Mouse (Mus musculus): ENCODE data around the gene Dydc2. TPM values are rescaled to one million over a fixed set of nuclear protein-coding genes. Genes with fewer than 3 reads are reported as not detected.

Gene Dydc2
- total RNA-seq, 4 experiments from 2014 or later = not detected

DNA sequence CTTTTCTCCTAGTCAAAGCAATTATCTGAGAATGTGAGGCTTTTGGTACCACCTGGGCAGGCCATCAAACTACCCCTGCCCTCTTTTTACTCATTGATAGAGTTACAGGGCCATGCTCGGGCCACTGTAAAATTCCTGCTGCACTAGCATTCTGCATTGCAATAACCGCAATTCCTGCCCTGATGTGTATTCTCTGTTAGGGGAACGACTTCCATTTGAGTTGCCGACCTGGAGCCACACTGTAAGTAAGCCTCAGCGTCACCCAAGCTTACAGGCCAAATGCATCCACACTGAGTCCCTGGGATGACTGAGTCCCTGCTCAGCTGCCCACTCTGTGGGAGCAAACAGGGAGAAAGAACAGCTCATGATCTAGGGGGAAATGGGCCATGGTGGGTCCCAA, 67.4 kb downstream of the Dydc2 start:
- no peak for DNase-seq (ENCODE audit: low spot score in 2 of 2)

DNA sequence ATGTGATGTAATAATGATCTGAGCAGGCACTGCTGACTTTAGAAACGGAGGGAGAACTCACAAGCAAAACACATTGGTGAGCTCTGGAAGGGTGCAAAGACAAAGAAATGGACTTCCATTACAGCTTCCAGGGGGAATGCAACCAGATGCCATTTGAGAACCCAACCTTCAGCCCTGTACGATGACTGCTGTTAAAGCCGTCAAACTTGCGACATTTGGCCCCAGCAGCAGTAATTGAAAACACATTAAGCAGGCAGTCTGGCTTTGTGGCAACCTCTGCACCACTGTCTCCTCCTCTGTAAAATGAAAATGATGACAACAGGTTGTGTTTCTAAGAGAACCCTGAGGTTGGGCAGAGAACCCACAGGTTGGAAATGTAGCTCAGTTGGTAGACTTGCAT, 68.2 kb downstream of the Dydc2 start:
- no peak for DNase-seq (ENCODE audit: low spot score in 2 of 2)

DNA sequence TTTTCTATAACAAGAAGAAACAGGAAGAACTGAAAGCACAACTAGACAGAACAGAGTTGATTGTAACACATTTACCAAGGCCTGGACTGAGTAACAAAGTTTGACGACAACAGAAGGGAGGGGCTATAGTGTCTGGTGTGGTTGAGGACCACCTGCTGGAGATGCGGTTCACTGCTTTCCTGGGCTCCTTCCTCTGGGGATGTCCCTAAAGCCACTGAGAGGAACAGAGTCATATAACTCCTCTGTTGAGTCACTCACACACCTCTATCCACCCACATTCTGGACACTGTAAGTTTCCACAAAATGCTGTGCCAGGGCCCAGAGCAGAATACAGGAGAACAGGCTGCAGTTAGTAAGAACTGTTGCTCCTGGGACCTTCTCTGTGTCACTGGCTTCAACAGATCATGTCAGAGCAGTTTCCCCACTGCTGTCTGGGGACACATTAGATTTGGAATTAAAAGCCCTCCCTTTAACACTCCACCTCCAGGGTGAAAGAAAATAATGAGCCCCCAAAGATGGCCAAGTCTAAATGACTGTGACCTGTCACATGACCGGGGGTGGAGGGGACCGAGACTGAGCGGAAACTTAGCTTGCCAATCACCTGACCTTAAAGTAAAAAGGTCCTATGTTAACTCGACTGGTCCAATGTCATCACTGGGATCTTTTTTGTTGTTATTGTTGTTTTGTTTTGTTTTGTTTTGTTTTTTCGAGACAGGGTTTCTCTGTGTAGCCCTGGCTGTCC, 68.9 kb downstream of the Dydc2 start:
- DNase-seq (ENCODE audit: low spot score in 2 of 2) = no peak

Other genes starting within 250 kb of the Dydc2 start
- 1 to 10 TPM in 1 of 4 experiments, under 1 TPM in 3; 0.24 to 1.2 (median 0.31) TPM for gene Sh2d4b, start 175.9 kb downstream of the Dydc2 start, total RNA-seq (2022)
- gene Tspan14, start 102.4 kb downstream of the Dydc2 start, total RNA-seq (2022) = 10 to 100 TPM in 2 of 4 experiments, 1 to 10 TPM in 2; 8.9 to 11.6 (median 10.3) TPM
- gene Fam213a, start 55.4 kb downstream of the Dydc2 start, total RNA-seq (2022) = 10 to 100 TPM; 25.1 to 33.3 (median 30.0) TPM
- gene Dydc1, start 3.7 kb upstream of the Dydc2 start, total RNA-seq (2022) = not detected
- gene Mat1a, start 35.8 kb upstream of the Dydc2 start, total RNA-seq (2022) = 1 to 10 TPM in 1 of 4 experiments, not detected in 3; 1.2 TPM
- gene Sftpa1, start 62.6 kb upstream of the Dydc2 start, total RNA-seq (2022) = not detected
- gene Mbl1, start 82.2 kb upstream of the Dydc2 start, total RNA-seq (2022) = not detected
- not detected for gene Sftpd, start 115.9 kb upstream of the Dydc2 start, total RNA-seq (2022)
- not detected for gene Gm2832, start 209.6 kb upstream of the Dydc2 start, total RNA-seq (2022)